Mouse (Mus musculus) CD8-positive naive resting alpha-beta T cell, adult 2 months (primary cell): ENCODE results near the gene Gm21992.

Experiments
- DNase-seq, 2 experiments: peaks; one replicate each; pipeline ENCODE4 v3.0.0; 2022; ENCODE audit warnings: low read depth in 2 of 2, low spot score in 2 of 2

Gene Gm21992

GRCm38 (mm10) chr19:4755565-4756192 lies 55.7 kb downstream of the Gm21992 start:
- DNase-seq = peak; percentile 86 to 91

- DNase-seq = no peak
Observed at GRCm38 (mm10) chr19:4749975-4750374, 61.4 kb downstream of the Gm21992 start.

GRCm38 (mm10) chr19:4748493-4748892 lies 62.9 kb downstream of the Gm21992 start:
- DNase-seq = no peak

GRCm38 (mm10) chr19:4747631-4748312 lies 63.6 kb downstream of the Gm21992 start:
- DNase-seq = no peak

GRCm38 (mm10) chr19:4746611-4747010 lies 64.8 kb downstream of the Gm21992 start:
- no peak for DNase-seq

- no peak for DNase-seq
Observed at GRCm38 (mm10) chr19:4745681-4746080, 65.7 kb downstream of the Gm21992 start.

GRCm38 (mm10) chr19:4745057-4745456 lies 66.4 kb downstream of the Gm21992 start:
- no peak for DNase-seq

GRCm38 (mm10) chr19:4744026-4744425 lies 67.4 kb downstream of the Gm21992 start:
- no peak for DNase-seq

GRCm38 (mm10) chr19:4743524-4743923 lies 67.9 kb downstream of the Gm21992 start:
- DNase-seq = no peak

GRCm38 (mm10) chr19:4742229-4742628 lies 69.2 kb downstream of the Gm21992 start:
- no peak for DNase-seq

- no peak for DNase-seq
Observed at GRCm38 (mm10) chr19:4741482-4741881, 69.9 kb downstream of the Gm21992 start.

- no peak for DNase-seq
Observed at GRCm38 (mm10) chr19:4739762-4740161, 71.7 kb downstream of the Gm21992 start.

GRCm38 (mm10) chr19:4739053-4739452 lies 72.4 kb downstream of the Gm21992 start:
- DNase-seq = no peak

GRCm38 (mm10) chr19:4737866-4738265 lies 73.5 kb downstream of the Gm21992 start:
- DNase-seq = no peak

- DNase-seq = no peak
Observed at GRCm38 (mm10) chr19:4733052-4733451, 78.4 kb downstream of the Gm21992 start.

- no peak for DNase-seq
Observed at GRCm38 (mm10) chr19:4729186-4729585, 82.2 kb downstream of the Gm21992 start.

- DNase-seq = no peak
Observed at GRCm38 (mm10) chr19:4720671-4721244, 90.7 kb downstream of the Gm21992 start.

GRCm38 (mm10) chr19:4720112-4720511 lies 91.3 kb downstream of the Gm21992 start:
- no peak for DNase-seq

- no peak for DNase-seq
Observed at GRCm38 (mm10) chr19:4719351-4719764, 92.1 kb downstream of the Gm21992 start.

GRCm38 (mm10) chr19:4718716-4719115 lies 92.7 kb downstream of the Gm21992 start:
- DNase-seq = no peak

- no peak for DNase-seq
Observed at GRCm38 (mm10) chr19:4717281-4717680, 94.1 kb downstream of the Gm21992 start.

GRCm38 (mm10) chr19:4716756-4717155 lies 94.7 kb downstream of the Gm21992 start:
- no peak for DNase-seq
